Mouse (Mus musculus): ENCODE data around the gene Otor.
A peak's percentile ranks its signal among the peaks of the same experiment; 100 is the strongest.

Gene Otor

DNA sequence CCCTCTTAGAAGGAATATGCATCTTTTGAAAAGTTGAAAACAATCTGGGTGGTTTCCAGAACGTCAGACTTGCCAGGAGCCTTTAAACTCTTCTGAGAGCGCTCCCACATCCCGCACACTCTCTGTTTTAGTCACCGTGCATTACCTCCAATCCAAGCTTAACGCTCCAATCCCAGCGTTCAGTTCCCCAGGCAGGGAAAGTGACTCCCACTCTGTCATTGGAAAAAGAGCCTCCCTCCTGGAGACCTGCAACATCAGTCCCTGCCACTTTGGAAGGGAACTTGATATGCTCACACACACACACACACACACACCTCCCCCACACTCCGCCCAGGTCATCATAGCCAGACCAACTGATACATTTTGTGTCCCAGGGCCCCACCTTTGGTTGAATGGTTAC is 39.9 kb downstream of the Otor start:
- DNase-seq (ENCODE audit: low read depth, low spot score), result no peak

DNA sequence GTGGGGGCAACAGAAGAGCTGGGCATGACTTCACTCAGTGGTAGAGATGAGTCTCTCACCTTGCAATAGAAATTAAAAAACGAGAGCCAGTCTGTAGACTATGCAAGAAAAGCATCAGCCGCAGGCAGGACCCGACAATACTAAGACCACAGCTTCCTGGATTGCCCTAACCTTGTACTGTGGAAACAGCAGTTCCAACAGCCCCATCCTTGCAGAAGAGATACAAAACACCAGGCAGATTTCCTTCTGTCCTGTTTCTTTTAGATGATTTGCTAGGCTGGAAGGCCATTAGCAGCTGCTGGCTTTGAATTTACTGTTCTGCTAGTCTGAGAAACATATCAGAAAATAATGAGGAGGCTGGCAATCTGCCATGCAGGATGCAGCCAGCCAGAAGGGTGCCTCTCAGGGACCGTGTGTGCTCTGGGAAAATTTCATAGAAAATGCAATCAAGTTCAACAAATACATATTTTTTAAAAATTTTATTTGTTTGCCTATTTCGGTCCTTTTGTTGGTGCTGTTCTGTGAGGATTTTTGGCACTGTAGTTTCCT is 52.9 kb downstream of the Otor start:
- peak; percentile 26 for DNase-seq (ENCODE audit: low read depth, low spot score)
